Comparison of ENCODE assay signal across 15 mouse cellular contexts in the genomic region with DNA sequence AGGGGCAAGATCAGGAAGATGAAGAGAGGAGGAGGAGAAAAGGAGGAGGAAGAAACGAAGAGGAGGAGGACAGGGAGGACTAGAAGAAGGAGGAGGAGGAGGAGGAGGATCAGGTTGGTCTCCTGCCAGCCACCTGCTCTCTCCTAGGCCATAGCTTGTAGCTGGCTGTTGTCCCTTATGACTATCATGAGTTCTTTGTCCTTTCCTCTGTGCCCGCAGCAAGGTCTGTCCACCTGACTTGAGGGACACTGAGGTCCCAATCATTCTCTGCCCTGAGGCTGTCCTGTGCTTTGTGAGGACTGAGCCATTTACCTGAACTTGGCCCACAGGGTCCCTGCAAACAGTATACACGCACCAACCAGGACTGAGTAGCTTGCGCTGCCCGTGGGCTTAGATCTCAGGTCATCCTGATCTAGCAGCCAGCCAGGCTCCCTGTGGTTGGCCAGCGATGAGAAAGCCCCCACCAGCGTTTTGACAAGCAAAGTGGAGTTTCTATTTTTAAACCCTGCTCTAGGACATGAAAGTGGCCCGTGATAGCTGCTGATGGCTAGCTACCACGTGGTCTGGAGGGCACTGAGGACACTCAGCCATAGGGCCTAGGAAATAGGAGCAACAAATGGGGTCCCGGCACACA. TPM values are rescaled to one million over a fixed set of nuclear protein-coding genes. Genes with fewer than 3 reads are reported as not detected.
DNase-seq lines count a peak whose midpoint lies in the region; ATAC-seq lines count a peak whose summit lies in the region.
"Had no signal": no experiment of that assay in that cellular context is flagged by ENCODE, and none has a peak within 500 bp of the region (broad histone marks: within the 10 kb centered on the region; RNA-seq: fewer than 3 reads in every experiment).

No protein-coding gene starts in this region.

- H3K9ac ChIP-seq in heart, embryonic 15.5 days: 0 out of 2 replicates have a peak overlapping the region, but pooled peaks have one; percentile 23
- H3K9ac ChIP-seq: midbrain, embryonic 12.5 days; neural tube, embryonic 12.5 days had no signal

- H3K36me3 ChIP-seq in heart, embryonic 15.5 days: no peaks in the 10 kb centered on the region
- H3K36me3 ChIP-seq: forebrain, embryonic 10.5 days; midbrain, embryonic 12.5 days; neural tube, embryonic 12.5 days had no signal

- no peak overlapping the region for H3K4me3 ChIP-seq in heart, embryonic 15.5 days
- H3K4me3 ChIP-seq: forebrain, embryonic 10.5 days; midbrain, embryonic 12.5 days; neural tube, embryonic 12.5 days had no signal

- H3K4me1 ChIP-seq in heart, embryonic 15.5 days (replicated peaks): peaks cover 33% of the 10 kb centered on the region

- no peaks in the 10 kb centered on the region for H3K27me3 ChIP-seq in heart, embryonic 15.5 days
- H3K27me3 ChIP-seq: midbrain, embryonic 12.5 days; neural tube, embryonic 12.5 days had no signal

- peak overlapping the region; percentile 36 for H3K4me2 ChIP-seq in heart, embryonic 15.5 days
- H3K4me2 ChIP-seq: liver, embryonic 11.5 days; midbrain, embryonic 12.5 days; neural tube, embryonic 12.5 days had no signal

- peak overlapping the region; percentile 91 for H3K27ac ChIP-seq in heart, embryonic 15.5 days
- H3K27ac ChIP-seq: forebrain, embryonic 10.5 days; midbrain, embryonic 12.5 days; neural tube, embryonic 12.5 days had no signal

- peak; percentile 88 for ATAC-seq in heart, embryonic 15.5 days (replicated peaks; ENCODE audit: insufficient number of reproducible peaks, insufficient read depth, low FRiP score, low read depth)
- ATAC-seq in megakaryocyte-erythroid progenitor cell, adult 5-6 weeks (replicated peaks; ENCODE audit: low FRiP score, low TSS enrichment, poor library complexity, severe bottlenecking): 0 out of 2 replicates have a peak, but pooled peaks have one; percentile 10
- no peak for ATAC-seq in megakaryocyte progenitor cell, adult 5-6 weeks (replicated peaks; ENCODE audit: poor library complexity)
- ATAC-seq: lung, postnatal 0 days had no signal

- 28% methylated on average over 9 of the region's 10 CpGs for WGBS in heart, embryonic 15.5 days

- DNase-seq in kidney, adult 18-20 months: peak; percentile 24
- no peak for DNase-seq in kidney, postnatal 14 days
- DNase-seq in retina, postnatal 1 day: peak; percentile 14
- DNase-seq in retina, embryonic 14.5 days (ENCODE audit: low spot score): no peak
- no peak for DNase-seq in cerebellum, adult 9-11 months
- DNase-seq: B cell, adult 2 months; right cerebral cortex, postnatal 4 days had no signal

- no peaks in the 10 kb centered on the region for H3K9me3 ChIP-seq in heart, embryonic 15.5 days (replicated peaks)
- H3K9me3 ChIP-seq: forebrain, embryonic 10.5 days; midbrain, embryonic 12.5 days; neural tube, embryonic 12.5 days had no signal

RNA-seq across cellular contexts. Expression of a gene that starts 42.7 kb away (rescaled TPM):
- 36.7 and 40.7 TPM in 2 replicates for polyA plus RNA-seq in heart, embryonic 15.5 days (2015; fragmentation: Nextera tagmentation; extraction: Ambion mirVana)
- 0.42 TPM in 1 of 2 replicates, not detected in the other for total RNA-seq in megakaryocyte-erythroid progenitor cell, adult 5-6 weeks (2014; fragmentation: Nextera tagmentation)
- total RNA-seq in megakaryocyte-erythroid progenitor cell, adult 5-6 weeks (2017): not detected in 2 replicates
- total RNA-seq in megakaryocyte progenitor cell, adult 5-6 weeks (2015): 0.47 TPM in 1 of 2 replicates, not detected in the other
- total RNA-seq in megakaryocyte progenitor cell, adult 5-6 weeks (2017): 0.41 and 0.87 TPM in 2 replicates

Comparison
In these comparisons a context has a peak if more than half of its experiments do, and no peak if none do; other contexts are left out.
1. DNase-seq: peak in kidney, adult 18-20 months (single experiment) and retina, postnatal 1 day (single experiment); none in kidney, postnatal 14 days (single experiment), retina, embryonic 14.5 days (single experiment) and cerebellum, adult 9-11 months (single experiment).